Mouse (Mus musculus): Measurements from ENCODE around the gene Sash3.
"Not testable (repeated sequence)": the region's sequence is repeated elsewhere in the genome, so short reads cannot be mapped to it uniquely, and the experiment has no call there.

The Sash3 gene

GRCm38 (mm10) chrX:48202995-48203394 lies 56.8 kb downstream of the Sash3 start:
- no peak for DNase-seq (ENCODE audit: low spot score in 2 of 2)

GRCm38 (mm10) chrX:48203763-48204162 lies 57.5 kb downstream of the Sash3 start:
- no peak for DNase-seq (ENCODE audit: low spot score in 2 of 2)

GRCm38 (mm10) chrX:48204469-48204868 lies 58.2 kb downstream of the Sash3 start:
- no peak for DNase-seq (ENCODE audit: low spot score in 2 of 2)

- peak in 1 of 2 experiments; percentile 12 for DNase-seq (ENCODE audit: low spot score in 2 of 2)
These were observed 61.7 kb downstream of the Sash3 start for GRCm38 (mm10) chrX:48207761-48208487.

- DNase-seq (ENCODE audit: low spot score in 2 of 2) = peak; percentile 67 to 71
These were observed 62.4 kb downstream of the Sash3 start, which contains the start of gene Zdhhc9 for GRCm38 (mm10) chrX:48208519-48209185. Gene Zdhhc9, minus strand, starts transcription at chrX:48208878.

- not testable (repeated sequence) for DNase-seq (ENCODE audit: low spot score in 2 of 2)
These were observed 63.5 kb downstream of the Sash3 start for GRCm38 (mm10) chrX:48209746-48210145.

Measured in spleen, postnatal 14 days (tissue).